Mouse (Mus musculus) adrenal gland, postnatal 4 days (tissue): ENCODE results near the gene Cavin3. TPM values are rescaled to one million over a fixed set of nuclear protein-coding genes. Genes with fewer than 3 reads are reported as not detected.
"Not testable (repeated sequence)": the region's sequence is repeated elsewhere in the genome, so short reads cannot be mapped to it uniquely, and the experiment has no call there.

ENCODE experiments used
- DNase-seq, 2 experiments: peaks; one replicate each; pipeline ENCODE4 v3.0.0; 2021 to 2022; ENCODE audit warnings: low spot score in 2 of 2, mixed read lengths in 2 of 2
- total RNA-seq, 2 experiments: library from RNA; stranded (reverse); gene quantifications; 2 replicates each; pipeline ENCODE4 v1.2.3; 2021

Cavin3 gene
- total RNA-seq, 2 experiments from 2014 or later, result 53.5 to 56.8 TPM

GRCm38 (mm10) chr7:105480561-105481504 lies 1.3 kb downstream of the Cavin3 start:
- DNase-seq, result peak; percentile 8 to 24

GRCm38 (mm10) chr7:105480081-105480480 lies 2.0 kb downstream of the Cavin3 start:
- no peak for DNase-seq

- no peak for DNase-seq
These were observed 2.9 kb downstream of the Cavin3 start for GRCm38 (mm10) chr7:105479232-105479631.

GRCm38 (mm10) chr7:105478344-105478743 lies 3.8 kb downstream of the Cavin3 start:
- DNase-seq, result no peak

- no peak for DNase-seq
These were observed 4.3 kb downstream of the Cavin3 start for GRCm38 (mm10) chr7:105477841-105478240.

- DNase-seq, result no peak
These were observed 4.7 kb downstream of the Cavin3 start for GRCm38 (mm10) chr7:105477433-105477700.

GRCm38 (mm10) chr7:105476683-105477432 lies 5.2 kb downstream of the Cavin3 start:
- DNase-seq, result no peak

GRCm38 (mm10) chr7:105475396-105475949 lies 6.6 kb downstream of the Cavin3 start:
- no peak for DNase-seq

GRCm38 (mm10) chr7:105474771-105475315 lies 7.3 kb downstream of the Cavin3 start:
- DNase-seq, result no peak

GRCm38 (mm10) chr7:105472607-105473006 lies 9.5 kb downstream of the Cavin3 start:
- DNase-seq, result no peak

- not testable (repeated sequence) for DNase-seq
These were observed 16.6 kb downstream of the Cavin3 start for GRCm38 (mm10) chr7:105465505-105465904.

GRCm38 (mm10) chr7:105458546-105458945 lies 23.6 kb downstream of the Cavin3 start:
- DNase-seq, result no peak

GRCm38 (mm10) chr7:105453345-105453744 lies 28.8 kb downstream of the Cavin3 start:
- DNase-seq, result not testable (repeated sequence)

- no peak for DNase-seq
These were observed 37.0 kb downstream of the Cavin3 start for GRCm38 (mm10) chr7:105445076-105445475.

GRCm38 (mm10) chr7:105441426-105441825 lies 40.7 kb downstream of the Cavin3 start:
- DNase-seq, result no peak

- DNase-seq, result no peak
These were observed 43.9 kb downstream of the Cavin3 start for GRCm38 (mm10) chr7:105437979-105438772.

GRCm38 (mm10) chr7:105434798-105435197 lies 47.3 kb downstream of the Cavin3 start:
- DNase-seq, result no peak

- DNase-seq, result no peak
These were observed 48.2 kb downstream of the Cavin3 start for GRCm38 (mm10) chr7:105433859-105434258.

- no peak for DNase-seq
These were observed 50.0 kb downstream of the Cavin3 start for GRCm38 (mm10) chr7:105432058-105432457.
